Mouse (Mus musculus): ENCODE results near the gene Zfp683. TPM values are rescaled to one million over a fixed set of nuclear protein-coding genes. Genes with fewer than 3 reads are reported as not detected.

The Zfp683 gene
- polyA plus RNA-seq, 1 experiment from 2014 or later = not detected

GRCm38 (mm10) chr4:134081730-134082386 is 28.2 kb downstream of the Zfp683 start:
- under 1% methylated on average over 41 of the region's 41 CpGs for WGBS
- H3K4me3 ChIP-seq = peak overlapping the region; percentile 38

DNA sequence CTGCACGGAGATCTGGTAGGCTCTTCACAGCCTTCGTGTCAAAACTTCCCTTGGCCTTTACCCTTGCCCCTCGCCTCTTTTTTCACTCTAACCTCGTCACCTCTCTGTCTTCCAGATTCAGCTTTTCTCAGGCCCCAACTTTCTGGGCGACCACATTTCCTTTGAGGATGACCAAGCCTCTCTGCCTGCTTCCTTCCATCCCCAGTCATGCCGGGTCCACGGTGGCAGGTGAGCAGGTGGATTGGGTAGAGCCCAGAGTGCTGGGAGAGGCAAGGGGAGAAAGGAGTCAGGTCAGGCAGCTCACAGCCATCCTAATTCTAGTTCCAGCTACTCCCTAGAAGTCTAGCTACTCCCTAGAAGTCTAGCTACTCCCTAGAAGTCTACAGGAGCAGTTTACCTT is 28.8 kb downstream of the Zfp683 start:
- Histone ChIP-seq H3K4me2 (replicated peaks) (peak overlapping the region; percentile 49), H3K9me3 (no peaks in the 10 kb centered on the region), H3K27me3 (peaks cover 4% of the 10 kb centered on the region), H3K27ac (replicated peaks) (no peak overlapping the region), H3K36me3 (no peaks in the 10 kb centered on the region), H3K4me1 (peaks cover 9% of the 10 kb centered on the region; the same call in 1 of the 2 replicates), H3K4me3 (peak overlapping the region; percentile 38), H3K9ac (replicated peaks) (no peak overlapping the region)
- 7% methylated on average over 7 of the region's 7 CpGs for WGBS
- no peak for ATAC-seq (replicated peaks)

More at GRCm38 (mm10) chr4:134081730-134082386, 28.2 kb downstream of the Zfp683 start:
- peaks cover 9% of the 10 kb centered on the region; the same call in 1 of the 2 replicates for H3K4me1 ChIP-seq
- H3K4me2 ChIP-seq (replicated peaks) = peak overlapping the region; percentile 49
- no peak overlapping the region for H3K27ac ChIP-seq (replicated peaks)
- peak; percentile 73 for ATAC-seq (replicated peaks)
- 0 out of 2 replicates have a peak overlapping the region, but pooled peaks have one; percentile 3 for H3K9ac ChIP-seq (replicated peaks)
- no peaks in the 10 kb centered on the region for H3K9me3 ChIP-seq
- H3K27me3 ChIP-seq = peaks cover 4% of the 10 kb centered on the region
- H3K36me3 ChIP-seq = no peaks in the 10 kb centered on the region

GRCm38 (mm10) chr4:134084999-134085398 is 31.4 kb downstream of the Zfp683 start:
- peaks cover 4% of the 10 kb centered on the region for H3K27me3 ChIP-seq
- H3K9ac ChIP-seq (replicated peaks) = no peak overlapping the region
- H3K4me1 ChIP-seq = peaks cover 9% of the 10 kb centered on the region; the same call in 1 of the 2 replicates
- H3K9me3 ChIP-seq = no peaks in the 10 kb centered on the region
- H3K27ac ChIP-seq (replicated peaks) = no peak overlapping the region
- H3K36me3 ChIP-seq = no peaks in the 10 kb centered on the region
- no peak overlapping the region for H3K4me3 ChIP-seq
- no peak for ATAC-seq (replicated peaks)
- H3K4me2 ChIP-seq (replicated peaks) = no peak overlapping the region
- 91% methylated on average over 4 of the region's 4 CpGs for WGBS

DNA sequence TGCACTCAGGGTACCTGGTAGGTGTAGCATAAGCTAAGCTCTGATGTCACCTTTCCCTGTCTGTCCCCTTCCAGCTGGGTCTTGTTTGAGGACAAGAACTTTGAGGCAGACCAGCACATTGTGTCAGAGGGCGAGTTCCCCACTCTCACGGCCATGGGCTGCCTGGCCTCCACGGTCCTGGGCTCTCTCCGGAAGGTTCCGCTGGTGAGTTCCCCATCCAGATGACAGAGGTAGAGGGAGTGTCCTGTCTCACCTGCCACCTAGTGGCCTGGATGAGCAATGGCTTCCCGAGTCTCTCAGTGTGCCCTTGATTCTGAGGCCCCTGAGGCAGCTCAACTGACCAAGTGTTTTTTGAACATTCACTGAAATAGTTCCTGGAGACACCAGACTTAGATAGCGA is 33.8 kb downstream of the Zfp683 start:
- no peak for ATAC-seq (replicated peaks)
- H3K4me3 ChIP-seq = no peak overlapping the region
- H3K27ac ChIP-seq (replicated peaks) = no peak overlapping the region
- no peaks in the 10 kb centered on the region for H3K4me1 ChIP-seq
- WGBS = 42% methylated on average over 7 of the region's 7 CpGs
- no peak overlapping the region for H3K9ac ChIP-seq (replicated peaks)
- no peaks in the 10 kb centered on the region for H3K9me3 ChIP-seq
- H3K4me2 ChIP-seq (replicated peaks) = no peak overlapping the region
- H3K27me3 ChIP-seq = no peaks in the 10 kb centered on the region; the same call in 1 of the 2 replicates
- H3K36me3 ChIP-seq = no peaks in the 10 kb centered on the region

- H3K4me1 ChIP-seq = no peaks in the 10 kb centered on the region
- H3K9ac ChIP-seq (replicated peaks) = no peak overlapping the region
- 85% methylated on average over 9 of the region's 9 CpGs for WGBS
- H3K4me3 ChIP-seq = no peak overlapping the region
- no peaks in the 10 kb centered on the region for H3K9me3 ChIP-seq
- no peak for ATAC-seq (replicated peaks)
- H3K36me3 ChIP-seq = no peaks in the 10 kb centered on the region
- no peak overlapping the region for H3K4me2 ChIP-seq (replicated peaks)
- no peaks in the 10 kb centered on the region for H3K27me3 ChIP-seq
- H3K27ac ChIP-seq (replicated peaks) = no peak overlapping the region
These were observed 35.4 kb downstream of the Zfp683 start for GRCm38 (mm10) chr4:134089029-134089428.

DNA sequence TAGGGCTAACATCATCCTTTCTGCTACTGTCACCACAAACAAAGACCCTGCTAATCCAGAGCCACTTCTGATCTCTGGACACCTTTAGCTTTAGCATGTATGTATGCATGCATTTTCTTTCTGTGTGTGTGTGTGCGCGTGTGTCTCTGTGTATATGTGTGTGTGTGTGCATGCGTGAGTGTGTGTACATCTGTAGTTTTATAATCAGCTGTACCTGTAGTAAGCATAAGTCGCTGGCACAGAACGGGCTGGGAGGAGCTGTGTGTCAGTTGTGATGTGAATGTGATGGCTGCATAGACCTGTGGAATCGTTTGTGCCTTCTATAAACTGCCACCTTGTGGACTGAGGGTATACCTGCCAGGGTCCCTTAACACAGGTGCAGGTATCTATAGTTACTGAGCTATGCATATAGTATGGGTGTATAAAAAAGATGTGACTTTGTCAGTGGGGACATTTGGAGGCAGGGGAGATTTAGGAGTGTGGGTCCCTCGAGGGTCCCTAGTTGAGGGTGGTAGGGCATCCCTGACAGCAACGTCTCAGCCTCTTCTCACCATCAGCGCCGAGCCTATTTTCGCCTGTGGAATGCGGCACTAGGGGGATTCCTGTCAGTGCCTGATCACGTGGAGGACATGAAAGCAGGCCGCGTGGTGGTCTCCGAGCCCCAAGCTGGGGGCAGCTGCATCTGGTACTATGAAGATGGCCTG is 37.0 kb downstream of the Zfp683 start:
- whole genome bisulfite sequencing = 88% methylated on average over 16 of the region's 16 CpGs
- no peak overlapping the region for H3K9ac ChIP-seq (replicated peaks)
- H3K4me2 ChIP-seq (replicated peaks) = no peak overlapping the region
- ATAC-seq (replicated peaks) = no peak
- no peaks in the 10 kb centered on the region for H3K4me1 ChIP-seq
- no peaks in the 10 kb centered on the region for H3K36me3 ChIP-seq
- no peaks in the 10 kb centered on the region for H3K9me3 ChIP-seq
- H3K27me3 ChIP-seq = no peaks in the 10 kb centered on the region
- no peak overlapping the region for H3K4me3 ChIP-seq
- H3K27ac ChIP-seq (replicated peaks) = no peak overlapping the region

DNA sequence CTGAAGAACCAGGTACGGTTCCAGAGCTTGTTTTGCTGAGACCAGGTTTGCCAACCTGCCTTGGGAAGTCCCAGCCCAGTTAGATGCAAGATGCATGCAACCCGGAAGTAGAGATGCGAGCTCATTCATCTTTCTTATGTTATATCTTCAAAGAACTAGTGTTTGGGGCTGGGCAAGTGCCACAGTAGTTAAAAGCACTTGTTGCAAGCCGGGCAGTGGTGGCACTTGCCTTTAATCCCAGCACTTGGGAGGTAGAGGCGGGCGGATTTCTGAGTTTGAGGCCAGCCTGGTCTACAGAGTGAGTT is 37.5 kb downstream of the Zfp683 start:
- ATAC-seq (replicated peaks) = no peak
- H3K27me3 ChIP-seq = no peaks in the 10 kb centered on the region
- no peaks in the 10 kb centered on the region for H3K36me3 ChIP-seq
- H3K4me1 ChIP-seq = no peaks in the 10 kb centered on the region
- no peak overlapping the region for H3K9ac ChIP-seq (replicated peaks)
- no peak overlapping the region for H3K4me2 ChIP-seq (replicated peaks)
- WGBS = 88% methylated on average over 6 of the region's 6 CpGs
- H3K27ac ChIP-seq (replicated peaks) = no peak overlapping the region
- H3K9me3 ChIP-seq = no peaks in the 10 kb centered on the region
- no peak overlapping the region for H3K4me3 ChIP-seq

DNA sequence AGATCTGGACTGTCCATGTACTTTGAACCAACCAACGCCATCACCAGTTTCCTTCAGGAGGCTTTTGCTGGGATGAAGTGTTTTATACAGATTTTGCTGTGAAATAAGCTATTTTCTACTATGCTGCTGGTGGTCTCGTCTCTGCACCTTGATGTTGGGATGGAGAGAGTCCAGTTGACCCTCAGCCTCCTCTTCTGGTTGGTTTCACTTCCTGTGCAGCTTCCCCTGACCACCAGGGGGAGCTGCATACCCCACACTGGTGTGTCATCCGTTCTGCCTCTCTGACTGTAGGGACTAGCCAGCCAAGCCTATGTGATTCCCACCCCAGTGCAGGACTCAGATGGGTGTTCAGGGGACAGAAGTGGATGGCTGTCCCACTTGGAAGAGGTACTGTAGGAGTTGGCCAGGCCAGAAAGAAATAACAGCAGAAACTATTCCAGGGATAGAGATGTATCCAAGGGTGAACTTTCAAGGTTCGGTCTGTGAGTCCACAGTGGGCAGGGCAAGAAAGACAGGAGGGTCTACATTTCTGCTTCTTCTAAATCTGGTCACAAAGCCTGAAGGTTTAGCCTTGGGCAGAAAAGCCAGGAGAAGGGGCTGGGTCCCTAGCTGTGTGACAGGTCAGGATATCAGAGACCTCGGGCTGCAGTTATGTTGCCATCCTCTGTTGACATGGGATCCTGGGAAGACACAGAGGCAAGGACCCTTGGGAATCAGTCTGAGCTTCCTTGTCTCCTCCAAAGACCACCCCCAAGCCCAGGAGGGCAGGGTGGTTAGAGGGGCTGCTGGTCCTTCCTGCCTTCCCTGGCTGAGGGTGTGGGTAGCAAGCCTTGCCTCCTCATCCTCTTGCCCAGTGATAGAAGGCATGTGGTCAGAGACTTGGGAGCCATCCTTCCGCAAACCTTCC is 39.0 kb downstream of the Zfp683 start:
- Histone ChIP-seq H3K4me3 (no peak overlapping the region), H3K4me2 (replicated peaks) (no peak overlapping the region), H3K4me1 (no peaks in the 10 kb centered on the region), H3K9me3 (no peaks in the 10 kb centered on the region), H3K27me3 (no peaks in the 10 kb centered on the region), H3K27ac (replicated peaks) (no peak overlapping the region), H3K36me3 (no peaks in the 10 kb centered on the region), H3K9ac (replicated peaks) (no peak overlapping the region)
- WGBS = 74% methylated on average over 6 of the region's 6 CpGs
- ATAC-seq (replicated peaks) = no peak

GRCm38 (mm10) chr4:134094004-134094564 is 40.4 kb downstream of the Zfp683 start:
- H3K9me3 ChIP-seq = no peaks in the 10 kb centered on the region
- ATAC-seq (replicated peaks) = no peak
- H3K4me3 ChIP-seq = no peak overlapping the region
- H3K4me2 ChIP-seq (replicated peaks) = no peak overlapping the region
- no peaks in the 10 kb centered on the region for H3K4me1 ChIP-seq
- 89% methylated on average over 7 of the region's 7 CpGs for WGBS
- no peaks in the 10 kb centered on the region for H3K27me3 ChIP-seq
- H3K9ac ChIP-seq (replicated peaks) = no peak overlapping the region
- no peaks in the 10 kb centered on the region for H3K36me3 ChIP-seq
- H3K27ac ChIP-seq (replicated peaks) = no peak overlapping the region

DNA sequence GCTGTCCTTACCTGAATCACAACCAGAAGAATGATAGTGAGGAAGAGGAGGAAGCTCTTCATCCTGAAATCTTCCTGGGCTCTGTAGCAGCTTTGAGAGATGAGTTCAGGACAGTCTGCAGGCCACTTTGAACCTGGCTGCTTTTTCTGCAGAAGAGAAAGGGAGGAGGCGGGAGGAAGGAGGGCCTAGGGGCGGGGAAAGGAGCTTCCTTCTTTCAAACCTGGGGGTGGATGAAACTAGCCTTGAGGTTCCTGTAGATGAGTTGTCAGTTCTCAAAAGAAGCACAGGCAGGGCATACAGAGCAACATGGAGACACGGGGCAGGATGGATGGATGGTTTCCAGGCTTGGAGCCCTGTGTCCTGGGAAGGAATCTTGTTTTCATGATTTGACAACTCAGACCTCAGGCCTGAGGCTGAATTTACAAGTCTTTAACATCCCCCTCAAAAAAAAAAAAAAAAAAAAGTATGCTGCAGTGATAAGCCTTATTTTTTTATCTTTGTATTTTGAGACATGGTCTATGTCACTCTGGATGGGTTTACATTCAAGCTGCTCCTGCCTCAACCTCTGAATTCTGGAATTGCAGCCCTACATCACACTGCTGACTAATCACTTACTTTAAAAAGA is 41.4 kb downstream of the Zfp683 start, which contains the start of gene Cd52:
Cd52 (minus strand) TSS at position 160 of the 625 bp plus-strand sequence.
- no peak within 1 kb of the TSS for H3K27ac ChIP-seq (replicated peaks)

GRCm38 (mm10) chr4:134096120-134096519 is 42.5 kb downstream of the Zfp683 start:
- no peak overlapping the region for H3K4me3 ChIP-seq
- H3K9me3 ChIP-seq = no peaks in the 10 kb centered on the region
- H3K36me3 ChIP-seq = no peaks in the 10 kb centered on the region
- no peak overlapping the region for H3K4me2 ChIP-seq (replicated peaks)
- no peak overlapping the region for H3K9ac ChIP-seq (replicated peaks)
- no peak overlapping the region for H3K27ac ChIP-seq (replicated peaks)
- no peaks in the 10 kb centered on the region for H3K4me1 ChIP-seq
- WGBS = 83% methylated on average over 3 of the region's 3 CpGs
- H3K27me3 ChIP-seq = no peaks in the 10 kb centered on the region
- ATAC-seq (replicated peaks) = no peak

More for the DNA sequence above, 41.4 kb downstream of the Zfp683 start, which contains the start of gene Cd52:
- Histone ChIP-seq H3K4me3 (no peak within 1 kb of the TSS), H3K9me3 (no peaks in the 10 kb centered on the region), H3K4me2 (replicated peaks) (no peak within 1 kb of the TSS), H3K9ac (replicated peaks) (no peak within 1 kb of the TSS), H3K36me3 (no peaks in the 10 kb centered on the region), H3K4me1 (no peaks in the 10 kb centered on the region), H3K27me3 (no peaks in the 10 kb centered on the region)
- 65% methylated on average over 3 of the region's 3 CpGs for WGBS
- no peak for ATAC-seq (replicated peaks)

Data from forebrain, embryonic 15.5 days (tissue).